Mouse (Mus musculus) heart, adult 2 months (tissue): Measurements from ENCODE around the gene Socs3. TPM values are rescaled to one million over a fixed set of nuclear protein-coding genes. Genes with fewer than 3 reads are reported as not detected.

Experiments used
- DNase-seq, 2 experiments: peaks; one replicate each; pipeline ENCODE4 v3.0.0; 2021
- H3K27ac ChIP-seq: fragments of 200-600 bp; 2 replicates; pipeline ENCODE4 v1.8.1; 2022
- H3K27me3 ChIP-seq: fragments of 200-500 bp; 2 replicates; pipeline ENCODE4 v1.6.1; 2012; ENCODE audit warnings: mild to moderate bottlenecking, low read length, inconsistent platforms, mixed read lengths; ENCODE audit not compliant: control insufficient read depth, insufficient read depth
- H3K36me3 ChIP-seq: fragments of 200-500 bp; 2 replicates; pipeline ENCODE4 v1.6.1; 2012; ENCODE audit warnings: low read length, inconsistent platforms; ENCODE audit not compliant: control insufficient read depth, insufficient read depth
- H3K4me1 ChIP-seq: fragments of 200-500 bp; 2 replicates; pipeline ENCODE4 v1.6.1; 2011; ENCODE audit warnings: low read length; ENCODE audit not compliant: control insufficient read depth, insufficient read depth
- H3K4me3 ChIP-seq: fragments of 200-600 bp; 2 replicates; pipeline ENCODE4 v1.8.1; 2022
- H3K79me2 ChIP-seq: fragments of 200-500 bp; replicated peaks from 2 replicates; pipeline ENCODE4 v1.6.1; 2012; ENCODE audit warnings: mild to moderate bottlenecking, inconsistent platforms, low read length, moderate library complexity, mixed read lengths; ENCODE audit not compliant: control insufficient read depth, insufficient read depth
- H3K9ac ChIP-seq: fragments of 200-500 bp; 2 replicates; pipeline ENCODE4 v1.6.1; 2012; ENCODE audit warnings: low read depth, mild to moderate bottlenecking, control low read depth, inconsistent platforms, low read length, mixed read lengths
- CTCF ChIP-seq: fragments of 200-600 bp; IDR thresholded peaks from 2 replicates; pipeline ENCODE4 v1.8.1; 2022; ENCODE audit warnings: antibody characterized with exemption, mild to moderate bottlenecking, moderate library complexity
- EP300 ChIP-seq: fragments of 200-500 bp; IDR thresholded peaks from 2 replicates; pipeline ENCODE4 v1.6.1; 2011; ENCODE audit warnings: low read depth, low read length, control low read depth; ENCODE audit not compliant: insufficient read depth
- POLR2A ChIP-seq: fragments of 200-500 bp; IDR thresholded peaks from 2 replicates; pipeline ENCODE4 v1.6.1; 2011; ENCODE audit warnings: mild to moderate bottlenecking, low read depth, low read length, control low read depth; ENCODE audit not compliant: insufficient read depth
- WGBS: fragments of 180-500 bp; shearing (Covaris S2); methylation state at CpG from one replicate; pipeline ENCODE4 v1.1.7; 2018; 5-methylcytosine and 5-hydroxymethylcytosine counted together
- intact Hi-C: fragments of 180-260 bp; cut with DNase I; formaldehyde crosslinking; loops from one replicate; pipeline ENCODE4 v1.15.1; 2025
- polyA plus RNA-seq: library from polyadenylated mRNA; depleted of rRNA; stranded (reverse); fragments of >200 nt; gene quantifications from 2 replicates; pipeline ENCODE4 v1.2.3, GENCODE M21; 2012
- total RNA-seq, 2 experiments: library from RNA; stranded (reverse); gene quantifications; 2 replicates each; pipeline ENCODE4 v1.2.3; 2021

Socs3 gene
- total and polyA plus RNA-seq, 3 experiments, result 2.8 to 4.5 (median 4.4) TPM

GRCm38 (mm10) chr11:117998356-117998755 is 28.5 kb upstream of the Socs3 start:
- H3K9ac ChIP-seq, result no peak overlapping the region
- H3K4me3 ChIP-seq, result no peak overlapping the region
- 90% methylated on average over 4 of the region's 4 CpGs for WGBS
- no peak for DNase-seq
- peaks cover 2% of the 10 kb centered on the region for H3K36me3 ChIP-seq
- H3K27ac ChIP-seq, result no peak overlapping the region
- intact Hi-C loops, result no loop called here
- peaks cover 23% of the 10 kb centered on the region for H3K4me1 ChIP-seq
- no peaks in the 10 kb centered on the region for H3K27me3 ChIP-seq
- H3K79me2 ChIP-seq, result peaks cover under 1% of the 10 kb centered on the region; the same call in 1 of the 2 replicates
- TF ChIP-seq EP300 (no peak), POLR2A (no peak), CTCF (no peak)

GRCm38 (mm10) chr11:117997085-117997484 is 27.2 kb upstream of the Socs3 start:
- WGBS, result 89% methylated on average over 2 of the region's 2 CpGs
- no peak overlapping the region for H3K4me3 ChIP-seq
- intact Hi-C loops, result no loop called here
- H3K9ac ChIP-seq, result no peak overlapping the region
- peaks cover 2% of the 10 kb centered on the region for H3K36me3 ChIP-seq
- H3K4me1 ChIP-seq, result peaks cover 34% of the 10 kb centered on the region
- TF ChIP-seq POLR2A (no peak), EP300 (no peak), CTCF (no peak)
- no peaks in the 10 kb centered on the region for H3K27me3 ChIP-seq
- peaks cover 1% of the 10 kb centered on the region; the same call in 1 of the 2 replicates for H3K79me2 ChIP-seq
- H3K27ac ChIP-seq, result no peak overlapping the region
- DNase-seq, result no peak

- intact Hi-C loops, result no loop called here
- TF ChIP-seq POLR2A (no peak), EP300 (no peak), CTCF (no peak)
- Histone ChIP-seq H3K79me2 (peaks cover 1% of the 10 kb centered on the region; the same call in 1 of the 2 replicates), H3K4me3 (no peak overlapping the region), H3K27ac (no peak overlapping the region), H3K36me3 (peaks cover 2% of the 10 kb centered on the region), H3K4me1 (peaks cover 37% of the 10 kb centered on the region), H3K27me3 (no peaks in the 10 kb centered on the region), H3K9ac (no peak overlapping the region)
- 77% methylated on average over 3 of the region's 3 CpGs for WGBS
- no peak for DNase-seq
These were observed 26.2 kb upstream of the Socs3 start for GRCm38 (mm10) chr11:117996066-117996465.

DNA sequence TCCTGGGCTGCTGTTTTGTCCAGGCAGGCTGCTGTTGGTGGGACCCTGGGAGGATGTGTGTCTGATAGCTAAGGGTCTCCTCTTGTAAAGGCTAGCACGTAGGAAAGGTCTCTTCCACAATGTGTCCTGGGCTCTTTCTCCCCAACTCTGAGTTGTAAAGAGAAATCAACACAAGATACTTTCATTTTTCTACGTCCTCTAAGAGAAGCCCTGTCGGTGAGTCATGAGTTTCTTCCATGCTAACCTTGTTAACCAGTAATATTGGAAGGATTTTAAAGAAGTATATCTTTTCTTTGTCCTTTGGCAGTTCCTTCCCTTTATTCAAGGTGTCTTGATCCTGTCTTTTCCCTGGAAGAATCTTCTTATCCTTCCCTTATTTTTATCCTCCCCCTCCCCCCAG is 25.8 kb upstream of the Socs3 start:
- intact Hi-C loops, result no loop called here
- TF ChIP-seq CTCF (no peak), EP300 (no peak), POLR2A (no peak)
- no peaks in the 10 kb centered on the region for H3K27me3 ChIP-seq
- DNase-seq, result no peak
- H3K9ac ChIP-seq, result no peak overlapping the region
- no peak overlapping the region for H3K4me3 ChIP-seq
- 54% methylated on average over 3 of the region's 3 CpGs for WGBS
- H3K27ac ChIP-seq, result no peak overlapping the region; the same call in 1 of the 2 replicates
- peaks cover 1% of the 10 kb centered on the region; the same call in 1 of the 2 replicates for H3K79me2 ChIP-seq
- peaks cover 2% of the 10 kb centered on the region for H3K36me3 ChIP-seq
- peaks cover 37% of the 10 kb centered on the region for H3K4me1 ChIP-seq

DNA sequence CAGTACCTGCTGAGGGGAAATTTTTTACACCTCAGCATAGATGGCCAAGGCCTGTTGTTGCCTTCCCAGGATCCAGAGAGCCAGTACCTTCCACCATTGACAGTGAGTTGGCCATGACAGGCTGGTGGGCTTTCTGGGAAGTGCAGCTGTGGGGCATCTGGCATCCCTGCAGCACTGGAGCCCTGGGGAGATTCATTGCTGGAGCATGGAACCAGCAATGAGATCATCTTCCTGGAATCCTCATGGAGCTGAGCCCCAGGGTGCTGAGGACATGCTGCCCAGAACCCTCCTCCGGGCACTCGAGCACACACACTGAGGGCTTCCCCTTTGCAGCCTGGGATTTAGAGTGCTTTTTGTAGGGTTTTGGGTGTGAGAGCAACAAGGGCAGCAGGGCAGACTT is 25.4 kb upstream of the Socs3 start:
- WGBS, result 22% methylated on average over 2 of the region's 2 CpGs
- H3K4me1 ChIP-seq, result peaks cover 37% of the 10 kb centered on the region
- DNase-seq, result no peak
- intact Hi-C loops, result no loop called here
- peak overlapping the region; percentile 7; the same call in 1 of the 2 replicates for H3K27ac ChIP-seq
- H3K79me2 ChIP-seq, result peaks cover 1% of the 10 kb centered on the region; the same call in 1 of the 2 replicates
- no peak overlapping the region for H3K4me3 ChIP-seq
- H3K9ac ChIP-seq, result no peak overlapping the region
- TF ChIP-seq POLR2A (no peak), EP300 (no peak), CTCF (no peak)
- no peaks in the 10 kb centered on the region for H3K27me3 ChIP-seq
- no peaks in the 10 kb centered on the region; the same call in 1 of the 2 replicates for H3K36me3 ChIP-seq

DNA sequence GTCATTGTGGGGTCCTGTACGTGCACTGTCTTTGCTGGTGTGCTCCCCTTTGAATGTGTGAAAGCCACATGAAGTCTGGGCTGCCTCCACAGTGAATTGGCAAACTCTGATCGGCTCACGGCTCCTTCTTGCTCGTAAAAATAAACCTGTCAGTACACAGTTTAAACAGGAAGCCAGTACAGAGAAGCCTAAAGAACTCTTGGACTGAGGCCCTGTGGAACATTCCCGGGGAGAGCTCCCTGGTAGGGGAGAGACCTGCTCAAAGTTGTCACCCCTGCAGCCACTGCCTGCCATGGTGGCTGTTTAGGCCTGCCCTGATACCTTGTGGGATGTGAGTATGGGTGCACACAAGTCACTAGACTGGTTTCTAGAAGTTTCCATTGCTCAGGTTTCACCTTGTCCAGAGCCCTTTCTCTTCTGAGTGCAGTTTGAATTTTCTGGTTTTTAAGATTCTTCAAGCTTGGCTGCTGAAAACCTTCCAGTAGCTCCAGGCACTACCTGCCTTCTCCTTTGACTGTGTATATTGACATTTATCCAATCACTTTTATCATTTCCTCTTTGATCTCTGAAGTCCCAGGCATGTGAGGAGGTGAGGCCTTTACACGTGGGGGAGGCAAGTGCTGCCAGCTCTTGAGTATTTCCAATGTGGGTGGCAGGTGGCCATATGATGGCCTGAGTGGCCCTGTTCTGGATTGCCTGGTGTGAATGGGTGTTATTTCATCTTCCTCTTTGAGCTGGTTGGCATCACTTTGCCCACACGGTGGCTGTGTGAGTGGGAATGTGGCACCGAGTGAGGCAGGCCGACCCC is 24.6 kb upstream of the Socs3 start:
- WGBS, result 26% methylated on average over 9 of the region's 9 CpGs
- Histone ChIP-seq H3K4me3 (no peak overlapping the region), H3K27me3 (no peaks in the 10 kb centered on the region), H3K36me3 (no peaks in the 10 kb centered on the region; the same call in 1 of the 2 replicates), H3K79me2 (peaks cover 1% of the 10 kb centered on the region; the same call in 1 of the 2 replicates), H3K4me1 (peaks cover 37% of the 10 kb centered on the region), H3K9ac (peak overlapping the region; percentile 20; the same call in 1 of the 2 replicates), H3K27ac (peak overlapping the region; percentile 64)
- peak in 1 of 2 experiments; percentile 55 for DNase-seq
- intact Hi-C loops, result no loop called here
- TF ChIP-seq POLR2A (no peak), EP300 (no peak), CTCF (no peak)
